Mouse (Mus musculus) cerebellum, adult 2 months (tissue): Measurements from ENCODE around the gene Htatip2.

ENCODE experiments used
- CTCF ChIP-seq: fragments of 200-500 bp; IDR thresholded peaks from 2 replicates; pipeline ENCODE4 v1.5.1; 2011; ENCODE audit warnings: low read depth, mild to moderate bottlenecking, control low read depth, low read length, moderate library complexity, borderline replicate concordance; ENCODE audit not compliant: insufficient read depth
- POLR2A ChIP-seq: fragments of 200-500 bp; IDR thresholded peaks from 2 replicates; pipeline ENCODE4 v1.6.1; 2011; ENCODE audit warnings: low read length, control low read depth, borderline replicate concordance; ENCODE audit not compliant: insufficient read depth

DNA sequence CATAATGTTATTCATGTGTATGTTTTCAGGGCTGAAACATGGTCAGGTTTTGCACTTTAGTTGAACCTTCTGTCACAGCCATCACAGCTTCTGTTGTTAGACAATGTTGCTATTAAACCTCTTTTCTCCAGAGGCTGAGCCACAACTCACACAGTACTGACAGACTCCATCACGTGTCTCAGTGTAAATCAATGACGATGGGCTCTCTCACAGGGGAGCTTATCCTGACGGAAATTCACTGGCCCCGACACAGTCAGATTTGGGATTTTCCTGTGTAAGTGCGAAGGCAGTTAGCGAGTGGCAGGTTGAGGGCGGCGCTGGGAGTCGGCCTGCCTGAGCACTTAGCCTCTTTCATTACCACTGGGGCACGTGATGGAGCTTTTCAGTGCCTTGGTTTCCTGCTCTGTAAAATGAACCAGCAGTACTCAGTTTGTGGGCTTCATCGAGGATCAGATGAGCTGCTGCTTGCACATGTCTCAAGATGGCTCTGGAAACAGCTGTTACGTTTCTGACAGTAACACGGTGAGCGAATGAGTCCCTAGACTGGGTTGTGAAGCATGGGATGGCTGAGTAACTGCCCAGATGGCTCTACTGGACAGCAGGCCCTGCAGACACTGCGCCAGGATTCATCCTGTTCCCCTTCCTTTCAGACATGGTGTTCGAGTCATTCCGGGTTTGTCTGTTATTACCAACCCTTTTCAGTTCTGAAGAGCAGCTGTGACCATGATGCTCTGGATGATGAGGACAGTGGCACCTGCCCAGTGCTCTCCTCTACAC lies 49.1 kb downstream of the Htatip2 start:
- TF ChIP-seq CTCF = no peak
- TF ChIP-seq POLR2A = no peak
